Mouse (Mus musculus): ENCODE measurements around the gene Vangl2. TPM values are rescaled to one million over a fixed set of nuclear protein-coding genes. Genes with fewer than 3 reads are reported as not detected.

The Vangl2 gene
- polyA plus RNA-seq, 1 experiment from 2014 or later, result 39.9 TPM

GRCm38 (mm10) chr1:172015312-172015939, 12.8 kb downstream of the Vangl2 start:
- peaks cover 11% of the 10 kb centered on the region for H3K36me3 ChIP-seq (ENCODE audit: control insufficient read depth, insufficient read depth, low read length)
- no peak overlapping the region for H3K4me3 ChIP-seq (ENCODE audit: low read length)
- no peak overlapping the region for H3K9ac ChIP-seq (ENCODE audit: low read depth, low read length)
- WGBS, result 27% methylated on average over 9 of the region's 9 CpGs
- peak overlapping the region; percentile 13 for H3K4me2 ChIP-seq (ENCODE audit: low read length)
- no peaks in the 10 kb centered on the region for H3K9me3 ChIP-seq (ENCODE audit: control insufficient read depth, low read length)
- no peaks in the 10 kb centered on the region for H3K27me3 ChIP-seq (replicated peaks; ENCODE audit: control insufficient read depth, insufficient read depth, low read length)
- ATAC-seq, result no peak
- peaks cover 71% of the 10 kb centered on the region for H3K4me1 ChIP-seq (ENCODE audit: control insufficient read depth, insufficient read depth, low read depth, low read length)
- peak overlapping the region; percentile 81; the same call in 1 of the 2 replicates for H3K27ac ChIP-seq (ENCODE audit: low read depth, low read length)

- no peak overlapping the region for H3K4me3 ChIP-seq (ENCODE audit: low read length)
- ATAC-seq, result no peak
Observed at GRCm38 (mm10) chr1:172014771-172015170, 13.5 kb downstream of the Vangl2 start.

GRCm38 (mm10) chr1:172012030-172012429, 16.2 kb downstream of the Vangl2 start:
- ATAC-seq, result no peak
- 17% methylated on average over 5 of the region's 5 CpGs for WGBS
- H3K9ac ChIP-seq (ENCODE audit: low read depth, low read length), result no peak overlapping the region
- peaks cover 41% of the 10 kb centered on the region for H3K4me1 ChIP-seq (ENCODE audit: control insufficient read depth, insufficient read depth, low read depth, low read length)
- no peaks in the 10 kb centered on the region for H3K27me3 ChIP-seq (replicated peaks; ENCODE audit: control insufficient read depth, insufficient read depth, low read length)
- H3K36me3 ChIP-seq (ENCODE audit: control insufficient read depth, insufficient read depth, low read length), result peaks cover 39% of the 10 kb centered on the region
- 0 out of 2 replicates have a peak overlapping the region, but pooled peaks have one; percentile 30 for H3K27ac ChIP-seq (ENCODE audit: low read depth, low read length)
- H3K9me3 ChIP-seq (ENCODE audit: control insufficient read depth, low read length), result no peaks in the 10 kb centered on the region
- no peak overlapping the region for H3K4me3 ChIP-seq (ENCODE audit: low read length)
- H3K4me2 ChIP-seq (ENCODE audit: low read length), result no peak overlapping the region

More at GRCm38 (mm10) chr1:172014771-172015170, 13.5 kb downstream of the Vangl2 start:
- Histone ChIP-seq H3K4me1 (ENCODE audit: control insufficient read depth, insufficient read depth, low read depth, low read length) (peaks cover 64% of the 10 kb centered on the region), H3K4me2 (ENCODE audit: low read length) (peak overlapping the region; percentile 23), H3K27me3 (replicated peaks; ENCODE audit: control insufficient read depth, insufficient read depth, low read length) (no peaks in the 10 kb centered on the region), H3K9me3 (ENCODE audit: control insufficient read depth, low read length) (no peaks in the 10 kb centered on the region), H3K27ac (ENCODE audit: low read depth, low read length) (peak overlapping the region; percentile 35; the same call in 1 of the 2 replicates), H3K9ac (ENCODE audit: low read depth, low read length) (no peak overlapping the region), H3K36me3 (ENCODE audit: control insufficient read depth, insufficient read depth, low read length) (peaks cover 17% of the 10 kb centered on the region)
- WGBS, result 12% methylated on average over 9 of the region's 9 CpGs

GRCm38 (mm10) chr1:172010042-172010824, 18.0 kb downstream of the Vangl2 start:
- 70% methylated on average over 20 of the region's 20 CpGs for WGBS
- H3K9ac ChIP-seq (ENCODE audit: low read depth, low read length), result no peak overlapping the region
- H3K36me3 ChIP-seq (ENCODE audit: control insufficient read depth, insufficient read depth, low read length), result peaks cover 53% of the 10 kb centered on the region
- no peak overlapping the region for H3K4me2 ChIP-seq (ENCODE audit: low read length)
- H3K9me3 ChIP-seq (ENCODE audit: control insufficient read depth, low read length), result no peaks in the 10 kb centered on the region
- no peaks in the 10 kb centered on the region for H3K27me3 ChIP-seq (replicated peaks; ENCODE audit: control insufficient read depth, insufficient read depth, low read length)
- H3K4me3 ChIP-seq (ENCODE audit: low read length), result no peak overlapping the region
- peaks cover 24% of the 10 kb centered on the region for H3K4me1 ChIP-seq (ENCODE audit: control insufficient read depth, insufficient read depth, low read depth, low read length)
- ATAC-seq, result no peak
- no peak overlapping the region for H3K27ac ChIP-seq (ENCODE audit: low read depth, low read length)

DNA sequence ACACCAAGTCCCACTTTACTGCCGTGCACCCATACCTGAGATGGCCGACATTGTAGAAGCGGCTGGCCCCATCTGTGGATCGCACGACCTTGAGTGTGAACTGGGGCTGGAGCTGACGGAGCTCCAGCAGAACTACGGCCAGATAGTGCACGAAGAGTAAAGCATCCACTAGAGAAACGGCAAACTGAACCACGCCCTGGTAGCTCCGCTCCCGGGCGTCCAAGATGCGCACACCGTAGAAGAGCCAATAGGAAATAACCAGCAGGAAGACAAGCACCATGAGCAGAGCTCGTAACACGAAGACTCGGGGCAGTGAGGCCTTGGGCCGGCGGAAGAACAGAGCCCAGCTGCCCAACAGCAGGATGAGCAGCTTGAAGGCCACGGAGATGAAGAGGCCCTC, 18.8 kb downstream of the Vangl2 start:
- Histone ChIP-seq H3K27me3 (replicated peaks; ENCODE audit: control insufficient read depth, insufficient read depth, low read length) (no peaks in the 10 kb centered on the region), H3K27ac (ENCODE audit: low read depth, low read length) (no peak overlapping the region), H3K9me3 (ENCODE audit: control insufficient read depth, low read length) (no peaks in the 10 kb centered on the region), H3K4me2 (ENCODE audit: low read length) (no peak overlapping the region), H3K4me3 (ENCODE audit: low read length) (no peak overlapping the region), H3K36me3 (ENCODE audit: control insufficient read depth, insufficient read depth, low read length) (peaks cover 55% of the 10 kb centered on the region), H3K4me1 (ENCODE audit: control insufficient read depth, insufficient read depth, low read depth, low read length) (peaks cover 17% of the 10 kb centered on the region), H3K9ac (ENCODE audit: low read depth, low read length) (no peak overlapping the region)
- no peak for ATAC-seq
- 96% methylated on average over 21 of the region's 21 CpGs for WGBS

DNA sequence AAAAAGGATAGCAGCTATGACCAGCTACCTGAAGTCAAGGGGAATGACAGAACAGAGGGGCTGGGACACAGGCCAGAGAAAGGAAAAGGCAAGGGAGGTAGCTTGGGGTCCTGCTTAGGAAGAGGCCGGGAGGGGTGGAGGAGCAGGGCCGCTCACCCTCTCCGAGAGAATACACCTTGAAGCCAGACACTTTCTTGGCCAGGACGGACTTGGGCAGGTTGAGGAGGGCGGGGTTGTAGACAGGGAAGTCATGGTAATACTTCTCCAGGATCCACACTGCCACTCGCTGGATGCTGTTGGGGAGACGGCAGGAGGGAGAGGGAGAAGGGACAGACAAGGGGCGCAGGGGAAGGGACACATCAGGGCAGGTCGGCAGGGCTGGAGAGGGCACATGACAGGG, 19.9 kb downstream of the Vangl2 start:
- 89% methylated on average over 9 of the region's 9 CpGs for WGBS
- no peak overlapping the region for H3K4me3 ChIP-seq (ENCODE audit: low read length)
- ATAC-seq, result no peak

GRCm38 (mm10) chr1:172007761-172008160, 20.5 kb downstream of the Vangl2 start:
- WGBS, result 95% methylated on average over 20 of the region's 21 CpGs
- Histone ChIP-seq H3K4me1 (ENCODE audit: control insufficient read depth, insufficient read depth, low read depth, low read length) (peaks cover 2% of the 10 kb centered on the region; the same call in 1 of the 2 replicates), H3K27me3 (replicated peaks; ENCODE audit: control insufficient read depth, insufficient read depth, low read length) (no peaks in the 10 kb centered on the region), H3K27ac (ENCODE audit: low read depth, low read length) (no peak overlapping the region), H3K9me3 (ENCODE audit: control insufficient read depth, low read length) (no peaks in the 10 kb centered on the region), H3K4me2 (ENCODE audit: low read length) (no peak overlapping the region), H3K4me3 (ENCODE audit: low read length) (no peak overlapping the region), H3K36me3 (ENCODE audit: control insufficient read depth, insufficient read depth, low read length) (peaks cover 63% of the 10 kb centered on the region), H3K9ac (ENCODE audit: low read depth, low read length) (no peak overlapping the region)
- ATAC-seq, result no peak

More for the DNA sequence above, 19.9 kb downstream of the Vangl2 start:
- no peak overlapping the region for H3K9ac ChIP-seq (ENCODE audit: low read depth, low read length)
- H3K36me3 ChIP-seq (ENCODE audit: control insufficient read depth, insufficient read depth, low read length), result peaks cover 61% of the 10 kb centered on the region
- H3K4me1 ChIP-seq (ENCODE audit: control insufficient read depth, insufficient read depth, low read depth, low read length), result peaks cover 6% of the 10 kb centered on the region; the same call in 1 of the 2 replicates
- no peaks in the 10 kb centered on the region for H3K9me3 ChIP-seq (ENCODE audit: control insufficient read depth, low read length)
- no peak overlapping the region for H3K27ac ChIP-seq (ENCODE audit: low read depth, low read length)
- H3K27me3 ChIP-seq (replicated peaks; ENCODE audit: control insufficient read depth, insufficient read depth, low read length), result no peaks in the 10 kb centered on the region
- no peak overlapping the region for H3K4me2 ChIP-seq (ENCODE audit: low read length)

- Histone ChIP-seq H3K27ac (ENCODE audit: low read depth, low read length) (peak overlapping the region; percentile 60), H3K4me3 (ENCODE audit: low read length) (no peak overlapping the region), H3K9me3 (ENCODE audit: control insufficient read depth, low read length) (no peaks in the 10 kb centered on the region), H3K4me1 (ENCODE audit: control insufficient read depth, insufficient read depth, low read depth, low read length) (peaks cover 7% of the 10 kb centered on the region), H3K9ac (ENCODE audit: low read depth, low read length) (peak overlapping the region; percentile 29), H3K36me3 (ENCODE audit: control insufficient read depth, insufficient read depth, low read length) (peaks cover 21% of the 10 kb centered on the region), H3K27me3 (replicated peaks; ENCODE audit: control insufficient read depth, insufficient read depth, low read length) (no peaks in the 10 kb centered on the region), H3K4me2 (ENCODE audit: low read length) (no peak overlapping the region)
- 31% methylated on average over 12 of the region's 12 CpGs for WGBS
- ATAC-seq, result peak; percentile 64
Observed at GRCm38 (mm10) chr1:172001665-172002064, 26.6 kb downstream of the Vangl2 start.

DNA sequence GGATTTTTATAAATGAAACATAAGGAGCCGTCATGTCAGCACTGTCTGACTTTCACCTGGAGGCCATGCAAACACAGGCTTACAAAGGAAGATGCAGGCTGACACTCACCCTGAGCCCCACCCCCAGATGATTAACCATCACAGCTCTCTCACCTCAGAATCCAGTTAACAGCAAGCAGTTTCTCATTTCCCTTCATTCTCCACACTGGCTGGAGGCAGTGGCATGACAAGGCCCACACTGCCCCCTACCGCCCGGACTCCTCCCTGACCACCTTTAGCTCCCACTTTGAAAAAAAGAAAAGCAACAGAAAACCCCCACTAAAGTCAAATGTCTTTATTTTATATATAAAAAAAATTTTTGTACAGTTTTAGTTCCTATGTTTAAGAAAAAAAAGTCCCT, 27.6 kb downstream of the Vangl2 start:
- Histone ChIP-seq H3K4me3 (ENCODE audit: low read length) (no peak overlapping the region), H3K27me3 (replicated peaks; ENCODE audit: control insufficient read depth, insufficient read depth, low read length) (no peaks in the 10 kb centered on the region), H3K4me2 (ENCODE audit: low read length) (no peak overlapping the region), H3K9ac (ENCODE audit: low read depth, low read length) (no peak overlapping the region), H3K27ac (ENCODE audit: low read depth, low read length) (no peak overlapping the region), H3K36me3 (ENCODE audit: control insufficient read depth, insufficient read depth, low read length) (peaks cover 13% of the 10 kb centered on the region; the same call in 1 of the 2 replicates), H3K9me3 (ENCODE audit: control insufficient read depth, low read length) (no peaks in the 10 kb centered on the region), H3K4me1 (ENCODE audit: control insufficient read depth, insufficient read depth, low read depth, low read length) (peaks cover 7% of the 10 kb centered on the region)
- 49% methylated on average over 3 of the region's 3 CpGs for WGBS
- peak; percentile 48; the same call in 1 of the 2 replicates for ATAC-seq
